Mouse (Mus musculus): ENCODE results near the gene Bckdhb. TPM values are rescaled to one million over a fixed set of nuclear protein-coding genes. Genes with fewer than 3 reads are reported as not detected.
"Not testable (repeated sequence)": the region's sequence is repeated elsewhere in the genome, so short reads cannot be mapped to it uniquely, and the experiment has no call there.

The Bckdhb gene
- polyA plus RNA-seq, 1 experiment from 2014 or later, result 32.0 TPM

DNA sequence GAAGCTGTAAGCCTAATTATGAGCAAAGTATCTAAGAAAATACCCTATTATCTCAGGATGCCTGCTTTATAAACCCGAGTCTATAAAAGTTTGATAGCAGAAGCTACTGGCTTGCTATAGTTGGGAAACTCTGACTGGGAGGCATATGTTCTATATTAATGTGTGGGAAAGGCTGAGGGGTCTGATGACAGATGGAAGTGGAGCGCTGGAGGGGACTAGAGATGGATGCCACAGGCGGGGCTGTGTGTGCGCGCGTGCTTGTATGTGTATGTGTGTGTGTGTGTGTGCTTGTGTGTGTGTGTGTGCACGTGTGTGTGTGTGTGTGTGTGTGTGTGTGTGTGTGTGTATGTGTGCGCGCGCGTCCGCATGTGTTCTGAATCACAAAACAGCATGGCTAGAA, 121.4 kb downstream of the Bckdhb start:
- Histone ChIP-seq H3K36me3 (ENCODE audit: control insufficient read depth, insufficient read depth, low read length) (no peaks in the 10 kb centered on the region), H3K9me3 (replicated peaks; ENCODE audit: control insufficient read depth, low read length, poor library complexity, severe bottlenecking) (no peaks in the 10 kb centered on the region), H3K9ac (ENCODE audit: low read depth, low read length) (no peak overlapping the region), H3K4me1 (ENCODE audit: control insufficient read depth, insufficient read depth, low read length) (peaks cover 7% of the 10 kb centered on the region), H3K27ac (ENCODE audit: low read length) (no peak overlapping the region), H3K4me2 (ENCODE audit: low read length) (no peak overlapping the region), H3K4me3 (ENCODE audit: low read depth, low read length) (no peak overlapping the region), H3K27me3 (ENCODE audit: control insufficient read depth, insufficient read depth, low read depth, low read length) (no peaks in the 10 kb centered on the region)
- WGBS, result 88% methylated on average over 8 of the region's 12 CpGs
- ATAC-seq, result no peak

DNA sequence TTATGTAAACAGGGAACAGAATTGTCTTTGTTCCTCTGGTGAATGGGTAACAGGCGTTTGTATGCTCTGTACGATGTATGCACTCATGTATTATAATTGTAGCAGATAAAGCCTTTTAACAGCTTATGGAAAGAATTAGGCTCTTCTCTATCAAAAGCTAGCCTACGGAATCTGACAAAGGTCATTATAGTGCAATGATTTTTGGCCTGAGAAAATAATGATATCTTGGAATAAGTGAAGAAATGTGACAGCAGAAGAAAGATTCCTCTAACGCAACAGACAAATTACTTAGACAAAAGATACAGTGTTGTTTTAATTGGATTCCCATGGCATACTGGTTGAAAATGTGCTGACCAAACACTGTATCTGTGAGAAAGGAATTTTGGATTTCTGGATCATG, 122.0 kb downstream of the Bckdhb start:
- Histone ChIP-seq H3K27ac (ENCODE audit: low read length) (no peak overlapping the region), H3K27me3 (ENCODE audit: control insufficient read depth, insufficient read depth, low read depth, low read length) (no peaks in the 10 kb centered on the region), H3K4me1 (ENCODE audit: control insufficient read depth, insufficient read depth, low read length) (peaks cover 4% of the 10 kb centered on the region), H3K9ac (ENCODE audit: low read depth, low read length) (no peak overlapping the region), H3K4me3 (ENCODE audit: low read depth, low read length) (no peak overlapping the region), H3K36me3 (ENCODE audit: control insufficient read depth, insufficient read depth, low read length) (no peaks in the 10 kb centered on the region), H3K9me3 (replicated peaks; ENCODE audit: control insufficient read depth, low read length, poor library complexity, severe bottlenecking) (no peaks in the 10 kb centered on the region), H3K4me2 (ENCODE audit: low read length) (no peak overlapping the region)
- ATAC-seq, result no peak
- WGBS, result 39% methylated on average over 4 of the region's 4 CpGs

DNA sequence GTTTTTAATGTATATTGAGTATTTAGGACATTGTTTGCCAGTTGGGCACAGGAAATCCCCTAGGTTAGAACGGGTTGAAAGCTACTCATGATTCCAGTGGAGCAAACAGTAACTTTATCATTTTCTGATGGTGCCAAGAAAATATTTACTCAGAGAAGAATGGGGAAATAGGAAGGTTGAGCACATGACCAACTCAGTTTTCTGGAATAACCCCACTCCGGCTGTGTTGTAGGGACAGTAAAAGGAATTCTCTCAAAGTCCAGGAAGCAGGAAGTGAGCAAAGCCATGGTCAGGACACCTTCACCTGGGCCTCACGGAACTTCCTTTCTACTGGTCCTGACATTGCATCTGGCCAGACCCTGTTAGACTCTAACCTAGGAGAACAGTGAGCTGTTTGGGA, 122.5 kb downstream of the Bckdhb start:
- no peak overlapping the region for H3K4me3 ChIP-seq (ENCODE audit: low read depth, low read length)
- H3K4me2 ChIP-seq (ENCODE audit: low read length), result no peak overlapping the region
- H3K27ac ChIP-seq (ENCODE audit: low read length), result no peak overlapping the region
- peaks cover 4% of the 10 kb centered on the region for H3K4me1 ChIP-seq (ENCODE audit: control insufficient read depth, insufficient read depth, low read length)
- WGBS, result 94% methylated on average over 3 of the region's 3 CpGs
- no peak for ATAC-seq
- H3K9me3 ChIP-seq (replicated peaks; ENCODE audit: control insufficient read depth, low read length, poor library complexity, severe bottlenecking), result no peaks in the 10 kb centered on the region
- H3K27me3 ChIP-seq (ENCODE audit: control insufficient read depth, insufficient read depth, low read depth, low read length), result no peaks in the 10 kb centered on the region
- H3K9ac ChIP-seq (ENCODE audit: low read depth, low read length), result no peak overlapping the region
- H3K36me3 ChIP-seq (ENCODE audit: control insufficient read depth, insufficient read depth, low read length), result no peaks in the 10 kb centered on the region

DNA sequence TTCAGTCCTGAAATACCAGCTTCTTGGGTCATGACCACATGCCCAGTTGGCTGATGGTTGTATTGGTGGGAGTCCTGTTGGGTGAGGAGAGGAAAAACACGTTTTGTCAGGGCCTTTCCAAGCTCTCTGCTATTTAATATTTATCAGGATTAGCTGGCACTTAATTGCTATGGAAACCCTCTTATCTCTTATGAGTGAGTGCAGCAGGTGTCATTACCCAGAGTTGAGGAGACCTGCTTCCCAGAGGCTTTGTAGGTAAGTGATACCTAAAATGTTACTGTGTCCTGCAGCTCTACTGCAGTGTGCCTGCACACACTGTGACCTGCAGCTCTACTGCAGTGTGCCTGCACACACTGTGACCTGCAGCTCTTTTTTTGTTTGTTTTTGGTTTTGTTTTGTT, 124.2 kb downstream of the Bckdhb start:
- ATAC-seq, result no peak
- H3K27me3 ChIP-seq (ENCODE audit: control insufficient read depth, insufficient read depth, low read depth, low read length), result no peaks in the 10 kb centered on the region

DNA sequence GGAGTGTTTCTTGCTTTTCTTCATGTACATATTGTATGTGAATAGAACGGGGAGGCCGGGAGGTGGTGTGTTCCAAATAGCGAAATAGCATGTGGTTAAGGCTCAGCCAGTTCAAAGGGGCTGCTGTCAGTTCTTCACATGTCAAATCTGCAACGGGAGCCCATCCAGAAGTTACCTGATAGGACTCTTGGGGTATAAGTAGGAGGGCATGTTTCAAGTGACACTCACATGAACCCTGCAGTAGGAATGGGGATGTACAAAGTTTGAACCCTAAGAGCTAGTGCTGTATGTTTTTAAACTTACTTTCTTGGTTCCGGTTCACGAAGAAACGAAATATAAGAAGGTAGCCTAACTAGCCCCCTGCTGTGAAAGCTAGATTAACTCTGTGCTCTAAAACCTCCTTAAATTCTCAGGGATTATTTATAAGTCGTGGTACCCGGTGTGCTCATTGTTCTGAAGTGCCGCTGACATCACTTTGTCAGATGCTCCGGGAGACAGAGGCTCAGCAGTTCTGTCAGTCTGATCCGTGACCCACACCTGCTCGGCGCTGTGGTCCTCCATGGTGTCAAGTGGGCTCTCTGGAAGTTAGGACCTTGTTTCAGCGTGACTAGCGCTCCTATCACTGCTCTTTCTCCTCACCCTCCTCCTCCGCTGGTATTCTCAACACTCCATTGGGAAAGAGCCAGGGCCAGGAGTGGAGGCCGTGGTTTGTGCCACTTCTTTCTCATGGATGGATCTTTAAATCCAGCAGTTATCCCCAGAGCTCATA, 126.1 kb downstream of the Bckdhb start:
- no peak overlapping the region for H3K27ac ChIP-seq (ENCODE audit: low read length)
- H3K36me3 ChIP-seq (ENCODE audit: control insufficient read depth, insufficient read depth, low read length), result no peaks in the 10 kb centered on the region
- H3K9ac ChIP-seq (ENCODE audit: low read depth, low read length), result no peak overlapping the region
- H3K9me3 ChIP-seq (replicated peaks; ENCODE audit: control insufficient read depth, low read length, poor library complexity, severe bottlenecking), result no peaks in the 10 kb centered on the region
- H3K4me1 ChIP-seq (ENCODE audit: control insufficient read depth, insufficient read depth, low read length), result peaks cover 12% of the 10 kb centered on the region
- H3K27me3 ChIP-seq (ENCODE audit: control insufficient read depth, insufficient read depth, low read depth, low read length), result no peaks in the 10 kb centered on the region
- H3K4me3 ChIP-seq (ENCODE audit: low read depth, low read length), result no peak overlapping the region
- H3K4me2 ChIP-seq (ENCODE audit: low read length), result no peak overlapping the region
- no peak for ATAC-seq
- WGBS, result 67% methylated on average over 18 of the region's 18 CpGs

More for the DNA sequence above, 124.2 kb downstream of the Bckdhb start:
- H3K4me3 ChIP-seq (ENCODE audit: low read depth, low read length), result no peak overlapping the region
- H3K4me2 ChIP-seq (ENCODE audit: low read length), result no peak overlapping the region
- 23% methylated on average over 1 of the region's 1 CpGs for WGBS
- H3K4me1 ChIP-seq (ENCODE audit: control insufficient read depth, insufficient read depth, low read length), result peaks cover 4% of the 10 kb centered on the region
- H3K27ac ChIP-seq (ENCODE audit: low read length), result no peak overlapping the region
- no peak overlapping the region for H3K9ac ChIP-seq (ENCODE audit: low read depth, low read length)
- H3K9me3 ChIP-seq (replicated peaks; ENCODE audit: control insufficient read depth, low read length, poor library complexity, severe bottlenecking), result no peaks in the 10 kb centered on the region
- no peaks in the 10 kb centered on the region for H3K36me3 ChIP-seq (ENCODE audit: control insufficient read depth, insufficient read depth, low read length)

DNA sequence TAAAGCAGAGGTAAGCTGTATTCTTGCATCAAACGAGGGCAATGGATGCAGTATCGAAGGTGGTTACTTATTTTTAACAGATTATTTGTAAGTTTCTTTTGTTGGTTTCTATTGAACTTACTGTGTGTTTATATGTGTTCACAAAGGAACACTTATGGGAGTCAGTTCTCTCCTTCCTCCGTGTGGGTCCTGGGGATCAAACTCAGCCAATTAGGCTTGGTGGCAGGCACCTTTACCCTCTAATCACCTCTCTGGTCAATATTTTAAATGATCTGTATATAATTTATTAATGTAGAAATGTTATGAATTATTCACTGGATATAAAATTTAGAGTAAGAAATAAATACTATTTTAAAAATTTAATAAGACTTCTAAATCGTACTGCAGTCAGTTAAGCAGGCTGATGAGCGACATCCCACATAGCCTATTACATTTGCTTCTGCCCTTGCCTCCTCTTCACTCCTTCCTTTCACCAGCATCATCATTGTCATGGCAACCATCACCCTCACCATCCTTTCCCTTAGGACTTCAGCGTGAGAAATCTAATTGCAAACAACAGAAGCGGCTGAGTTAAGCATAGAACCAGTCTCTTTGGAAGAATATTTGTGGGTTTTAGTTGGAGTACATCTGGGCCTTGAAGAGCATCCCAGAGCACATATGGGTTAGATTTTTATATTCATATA, 130.3 kb downstream of the Bckdhb start:
- Histone ChIP-seq H3K4me3 (ENCODE audit: low read depth, low read length) (no peak overlapping the region), H3K9ac (ENCODE audit: low read depth, low read length) (no peak overlapping the region), H3K27ac (ENCODE audit: low read length) (no peak overlapping the region), H3K27me3 (ENCODE audit: control insufficient read depth, insufficient read depth, low read depth, low read length) (no peaks in the 10 kb centered on the region), H3K4me2 (ENCODE audit: low read length) (no peak overlapping the region), H3K9me3 (replicated peaks; ENCODE audit: control insufficient read depth, low read length, poor library complexity, severe bottlenecking) (no peaks in the 10 kb centered on the region), H3K4me1 (ENCODE audit: control insufficient read depth, insufficient read depth, low read length) (peaks cover 8% of the 10 kb centered on the region), H3K36me3 (ENCODE audit: control insufficient read depth, insufficient read depth, low read length) (no peaks in the 10 kb centered on the region)
- 55% methylated on average over 7 of the region's 7 CpGs for whole genome bisulfite sequencing
- ATAC-seq, result peak; percentile 87

DNA sequence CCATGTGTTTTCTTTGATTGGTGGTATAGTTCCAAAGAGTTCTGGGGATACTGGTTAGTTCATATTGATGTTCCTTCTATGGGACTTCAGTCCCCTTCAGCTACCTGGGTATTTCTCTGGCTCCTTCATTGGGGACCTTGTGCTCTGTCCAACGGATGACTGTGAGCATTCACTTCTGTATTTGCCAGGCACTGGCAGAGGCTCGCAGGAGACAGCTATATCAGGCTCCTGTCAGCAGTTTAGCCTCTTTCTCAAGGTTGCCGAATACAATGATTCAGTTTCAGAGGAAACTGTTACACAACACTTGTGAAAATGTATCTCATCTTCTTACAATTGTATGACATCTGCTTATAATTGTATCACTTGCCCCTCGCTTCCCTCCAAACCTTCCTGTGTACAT, 135.8 kb downstream of the Bckdhb start:
- H3K4me1 ChIP-seq (ENCODE audit: control insufficient read depth, insufficient read depth, low read length); ATAC-seq; H3K36me3 ChIP-seq (ENCODE audit: control insufficient read depth, insufficient read depth, low read length); H3K9me3 ChIP-seq (replicated peaks; ENCODE audit: control insufficient read depth, low read length, poor library complexity, severe bottlenecking); H3K4me3 ChIP-seq (ENCODE audit: low read depth, low read length); H3K27me3 ChIP-seq (ENCODE audit: control insufficient read depth, insufficient read depth, low read depth, low read length); H3K27ac ChIP-seq (ENCODE audit: low read length); H3K9ac ChIP-seq (ENCODE audit: low read depth, low read length); H3K4me2 ChIP-seq (ENCODE audit: low read length): not testable (repeated sequence)
- WGBS, result 93% methylated on average over 4 of the region's 4 CpGs

DNA sequence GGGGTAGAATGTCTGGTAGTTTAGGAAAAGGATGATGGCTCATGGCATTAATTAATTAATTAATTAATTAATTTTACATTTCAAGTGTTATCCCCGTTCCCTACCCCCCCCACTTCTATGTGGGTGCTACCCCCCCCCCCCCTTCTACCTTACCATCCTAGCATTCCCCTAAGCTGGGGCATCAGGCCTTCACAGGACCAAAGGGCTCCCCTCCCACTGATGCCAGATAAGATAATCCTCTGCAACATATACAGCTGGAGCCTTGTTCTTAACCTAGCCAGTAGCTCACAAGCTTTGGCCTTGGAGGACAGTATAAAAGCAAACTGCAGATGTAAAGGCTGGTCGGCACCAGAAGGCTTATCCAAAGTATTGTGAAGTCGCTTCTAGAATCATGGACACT, 138.7 kb downstream of the Bckdhb start:
- Histone ChIP-seq H3K4me2 (ENCODE audit: low read length) (no peak overlapping the region), H3K4me1 (ENCODE audit: control insufficient read depth, insufficient read depth, low read length) (no peaks in the 10 kb centered on the region), H3K9ac (ENCODE audit: low read depth, low read length) (no peak overlapping the region), H3K27ac (ENCODE audit: low read length) (no peak overlapping the region), H3K9me3 (replicated peaks; ENCODE audit: control insufficient read depth, low read length, poor library complexity, severe bottlenecking) (no peaks in the 10 kb centered on the region), H3K27me3 (ENCODE audit: control insufficient read depth, insufficient read depth, low read depth, low read length) (no peaks in the 10 kb centered on the region), H3K36me3 (ENCODE audit: control insufficient read depth, insufficient read depth, low read length) (no peaks in the 10 kb centered on the region), H3K4me3 (ENCODE audit: low read depth, low read length) (no peak overlapping the region)
- WGBS, result 86% methylated on average over 3 of the region's 3 CpGs
- no peak for ATAC-seq

DNA sequence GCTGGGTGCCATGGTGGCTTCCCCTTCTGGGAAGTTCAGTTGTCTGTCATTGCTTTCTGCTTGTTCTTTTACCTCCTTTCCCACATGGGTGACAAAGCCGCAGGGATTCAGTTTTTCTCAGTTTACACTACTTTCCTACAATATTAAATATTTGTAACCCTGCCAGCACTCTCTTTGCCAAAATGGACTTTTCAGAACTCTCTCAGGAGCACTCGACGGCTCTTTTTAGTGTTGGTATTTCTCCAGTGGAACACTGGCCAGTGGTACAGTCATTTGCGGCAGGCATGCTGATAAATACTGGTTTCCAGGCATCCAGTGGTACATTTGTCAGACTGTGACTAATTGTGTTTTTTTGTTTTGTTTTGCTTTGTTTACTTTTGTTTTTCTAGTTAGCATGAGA, 139.2 kb downstream of the Bckdhb start:
- Histone ChIP-seq H3K9ac (ENCODE audit: low read depth, low read length) (no peak overlapping the region), H3K27ac (ENCODE audit: low read length) (no peak overlapping the region), H3K9me3 (replicated peaks; ENCODE audit: control insufficient read depth, low read length, poor library complexity, severe bottlenecking) (no peaks in the 10 kb centered on the region), H3K27me3 (ENCODE audit: control insufficient read depth, insufficient read depth, low read depth, low read length) (no peaks in the 10 kb centered on the region), H3K4me2 (ENCODE audit: low read length) (no peak overlapping the region), H3K36me3 (ENCODE audit: control insufficient read depth, insufficient read depth, low read length) (no peaks in the 10 kb centered on the region), H3K4me1 (ENCODE audit: control insufficient read depth, insufficient read depth, low read length) (no peaks in the 10 kb centered on the region), H3K4me3 (ENCODE audit: low read depth, low read length) (no peak overlapping the region)
- 90% methylated on average over 4 of the region's 4 CpGs for WGBS
- ATAC-seq, result no peak

Measured in midbrain, embryonic 16.5 days (tissue).